Mouse (Mus musculus) heart, embryonic 12.5 days (tissue): ENCODE data around the gene Tns3. TPM values are rescaled to one million over a fixed set of nuclear protein-coding genes. Genes with fewer than 3 reads are reported as not detected.

Source experiments
- ATAC-seq: fragments of 200-750 bp; cut with Nextera tagmentation; 2 replicates; pipeline ENCODE4 v1.8.0; 2017; ENCODE audit warnings: moderate TSS enrichment, moderate library complexity; ENCODE audit not compliant: insufficient number of reproducible peaks, low FRiP score
- H3K27ac ChIP-seq: fragments of 300-500 bp; sonication (generic); 2 replicates; pipeline ENCODE4 v1.5.1; 2016; ENCODE audit warnings: mild to moderate bottlenecking, moderate library complexity; ENCODE audit not compliant: poor library complexity, severe bottlenecking
- H3K27me3 ChIP-seq: fragments of 300-500 bp; sonication (generic); replicated peaks from 2 replicates; pipeline ENCODE4 v1.6.1; 2016; ENCODE audit warnings: mild to moderate bottlenecking, moderate library complexity
- H3K36me3 ChIP-seq: fragments of 300-500 bp; sonication (generic); 2 replicates; pipeline ENCODE4 v1.6.1; 2016; ENCODE audit warnings: mild to moderate bottlenecking, moderate library complexity
- H3K4me1 ChIP-seq: fragments of 300-500 bp; sonication (generic); replicated peaks from 2 replicates; pipeline ENCODE4 v1.6.1; 2016; ENCODE audit warnings: mild to moderate bottlenecking
- H3K4me2 ChIP-seq: fragments of 300-500 bp; sonication (generic); 2 replicates; pipeline ENCODE4 v1.6.1; 2016; ENCODE audit warnings: mild to moderate bottlenecking, moderate library complexity
- H3K4me3 ChIP-seq: fragments of 300-500 bp; sonication (generic); 2 replicates; pipeline ENCODE4 v1.5.1; 2016; ENCODE audit warnings: mild to moderate bottlenecking
- H3K9ac ChIP-seq: fragments of 300-500 bp; sonication (generic); 2 replicates; pipeline ENCODE4 v1.6.1; 2016; ENCODE audit warnings: mild to moderate bottlenecking, moderate library complexity
- H3K9me3 ChIP-seq: fragments of 300-500 bp; sonication (generic); replicated peaks from 2 replicates; pipeline ENCODE4 v1.6.1; 2016; ENCODE audit warnings: mild to moderate bottlenecking, moderate library complexity
- WGBS: fragments of 180-500 bp; shearing (Covaris S2); methylation state at CpG from one replicate; pipeline ENCODE4 v1.1.7; 2016; 5-methylcytosine and 5-hydroxymethylcytosine counted together
- polyA plus RNA-seq: library from polyadenylated mRNA; unstranded; fragments of >200 nt; fragmentation: Nextera tagmentation; extraction: Ambion mirVana; gene quantifications from 2 replicates; pipeline ENCODE4 v1.2.1, GENCODE M21; 2016

Tns3 gene
- polyA plus RNA-seq, 1 experiment from 2014 or later: 16.7 TPM

DNA sequence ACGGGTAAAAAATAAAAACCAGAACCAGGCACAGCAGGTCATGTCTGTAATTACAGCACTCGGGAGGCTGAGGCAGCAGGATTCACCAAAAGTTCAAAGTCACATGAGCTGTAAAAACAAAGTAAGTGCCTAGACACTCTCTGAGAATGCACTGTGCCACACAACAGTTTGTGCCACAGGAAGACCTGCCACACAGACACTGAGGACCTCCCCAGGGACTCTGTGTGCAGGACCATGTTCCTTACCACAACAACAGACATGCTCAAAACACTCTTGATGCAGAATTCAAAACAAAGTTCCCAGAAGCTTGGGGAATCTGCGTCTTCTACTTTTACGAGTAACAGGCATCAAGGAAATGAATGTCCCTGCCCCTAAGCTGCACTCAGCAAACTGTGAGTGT, 3.4 kb downstream of the Tns3 start:
- H3K27me3 ChIP-seq: peaks cover 18% of the 10 kb centered on the region
- peaks cover 28% of the 10 kb centered on the region for H3K4me1 ChIP-seq
- H3K9ac ChIP-seq: no peak overlapping the region
- WGBS: 75% methylated on average over 4 of the region's 4 CpGs
- no peak for ATAC-seq
- H3K27ac ChIP-seq: no peak overlapping the region
- H3K4me2 ChIP-seq: no peak overlapping the region
- no peak overlapping the region for H3K4me3 ChIP-seq
- H3K9me3 ChIP-seq: 0 out of 2 replicates have a peak, but pooled peaks cover 8% of the 10 kb centered on the region
- H3K36me3 ChIP-seq: 0 out of 2 replicates have a peak, but pooled peaks cover 3% of the 10 kb centered on the region

GRCm38 (mm10) chr11:8659851-8660250, 4.5 kb downstream of the Tns3 start:
- Histone ChIP-seq H3K9ac (no peak overlapping the region), H3K4me1 (peaks cover 34% of the 10 kb centered on the region), H3K4me3 (no peak overlapping the region), H3K27me3 (peaks cover 7% of the 10 kb centered on the region), H3K27ac (no peak overlapping the region), H3K9me3 (0 out of 2 replicates have a peak, but pooled peaks cover 8% of the 10 kb centered on the region), H3K4me2 (peak overlapping the region; percentile 2; the same call in 1 of the 2 replicates), H3K36me3 (0 out of 2 replicates have a peak, but pooled peaks cover 3% of the 10 kb centered on the region)
- ATAC-seq: no peak
- WGBS: 23% methylated on average over 9 of the region's 9 CpGs

DNA sequence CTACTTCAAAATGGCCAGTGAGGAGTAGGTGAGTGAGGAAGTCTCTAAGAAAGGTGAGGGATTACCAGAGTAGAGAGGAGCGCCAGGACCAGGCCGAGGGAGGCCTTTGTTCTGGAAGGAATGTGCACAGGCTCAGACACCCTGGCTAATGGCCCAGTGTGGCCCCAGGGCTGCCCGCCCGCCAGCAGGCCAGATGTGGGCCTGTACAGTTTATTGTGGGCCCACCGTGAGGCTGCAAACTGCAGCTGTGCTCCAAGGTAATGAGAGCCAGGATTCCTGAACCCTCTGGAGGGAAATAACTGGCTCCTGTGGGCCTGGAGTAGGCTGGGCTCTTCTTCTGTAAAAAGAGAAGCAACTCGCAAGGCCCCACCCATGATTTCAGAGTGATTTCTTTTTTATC, 5.3 kb downstream of the Tns3 start:
- 67% methylated on average over 6 of the region's 6 CpGs for WGBS

DNA sequence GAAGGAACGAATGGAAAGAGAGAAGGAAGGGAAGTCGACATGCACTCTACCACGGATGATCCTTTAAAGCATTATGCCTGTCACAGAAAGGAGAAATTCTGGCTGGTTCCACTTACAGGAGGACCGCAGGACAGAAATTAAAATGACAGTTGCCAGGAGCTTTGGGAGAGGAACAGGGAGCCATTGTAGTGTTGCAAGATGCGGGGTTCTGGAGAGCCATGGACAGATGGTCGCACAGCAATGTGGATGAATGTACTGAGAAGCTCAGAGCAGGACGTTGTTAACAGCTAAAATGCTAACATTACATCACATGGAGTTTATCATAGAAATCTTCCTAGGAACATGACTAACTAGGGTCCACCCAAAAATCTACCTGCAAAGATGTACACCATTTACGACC, 6.8 kb downstream of the Tns3 start:
- no peak for ATAC-seq
- Histone ChIP-seq H3K27me3 (0 out of 2 replicates have a peak, but pooled peaks cover 4% of the 10 kb centered on the region), H3K4me1 (peaks cover 45% of the 10 kb centered on the region), H3K4me3 (no peak overlapping the region), H3K4me2 (no peak overlapping the region), H3K27ac (no peak overlapping the region), H3K9ac (no peak overlapping the region), H3K36me3 (0 out of 2 replicates have a peak, but pooled peaks cover 3% of the 10 kb centered on the region), H3K9me3 (0 out of 2 replicates have a peak, but pooled peaks cover 8% of the 10 kb centered on the region)
- 82% methylated on average over 8 of the region's 8 CpGs for WGBS

More for the DNA sequence above, 5.3 kb downstream of the Tns3 start:
- Histone ChIP-seq H3K4me2 (no peak overlapping the region), H3K4me1 (peaks cover 35% of the 10 kb centered on the region), H3K9ac (no peak overlapping the region), H3K4me3 (no peak overlapping the region), H3K36me3 (0 out of 2 replicates have a peak, but pooled peaks cover 3% of the 10 kb centered on the region), H3K27ac (no peak overlapping the region), H3K27me3 (0 out of 2 replicates have a peak, but pooled peaks cover 4% of the 10 kb centered on the region), H3K9me3 (0 out of 2 replicates have a peak, but pooled peaks cover 8% of the 10 kb centered on the region)
- ATAC-seq: no peak

- Histone ChIP-seq H3K4me3 (no peak overlapping the region), H3K4me2 (no peak overlapping the region), H3K27me3 (0 out of 2 replicates have a peak, but pooled peaks cover 2% of the 10 kb centered on the region), H3K27ac (no peak overlapping the region), H3K4me1 (peaks cover 52% of the 10 kb centered on the region), H3K36me3 (0 out of 2 replicates have a peak, but pooled peaks cover 3% of the 10 kb centered on the region), H3K9me3 (0 out of 2 replicates have a peak, but pooled peaks cover 8% of the 10 kb centered on the region), H3K9ac (no peak overlapping the region)
- no peak for ATAC-seq
- WGBS: 79% methylated on average over 12 of the region's 12 CpGs
Measured at GRCm38 (mm10) chr11:8656448-8657393, 7.6 kb downstream of the Tns3 start.

DNA sequence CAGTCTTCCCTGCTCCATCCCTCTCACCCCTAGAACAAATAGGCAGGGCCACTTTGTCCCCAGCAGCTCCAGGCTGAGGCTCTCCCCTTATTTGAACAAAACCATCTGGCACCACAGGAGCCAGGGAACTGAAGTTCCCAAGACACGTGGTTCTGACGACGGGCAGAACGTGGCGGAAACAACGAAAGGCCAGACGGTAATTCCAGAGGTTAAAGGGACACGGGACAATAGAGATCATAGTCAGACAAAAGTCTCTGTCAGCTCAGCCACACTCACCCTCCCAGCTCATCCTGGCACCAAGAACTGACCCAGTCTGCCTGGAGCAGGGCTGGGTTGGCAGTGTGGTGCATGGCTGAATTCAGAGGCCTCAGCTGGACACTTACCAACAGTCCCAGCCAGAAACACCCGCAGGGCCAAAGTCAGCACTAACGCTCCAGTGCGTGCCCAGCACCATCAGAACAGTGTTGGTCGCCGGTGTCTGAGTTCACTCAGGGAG, 10.5 kb downstream of the Tns3 start:
- H3K27ac ChIP-seq: peak overlapping the region; percentile 63; the same call in 1 of the 2 replicates
- ATAC-seq: no peak
- 60% methylated on average over 13 of the region's 13 CpGs for WGBS

GRCm38 (mm10) chr11:8652792-8653645, 11.3 kb downstream of the Tns3 start:
- 47% methylated on average over 10 of the region's 10 CpGs for WGBS
- Histone ChIP-seq H3K27me3 (no peaks in the 10 kb centered on the region), H3K36me3 (no peaks in the 10 kb centered on the region), H3K4me3 (no peak overlapping the region), H3K9ac (no peak overlapping the region), H3K4me1 (peaks cover 63% of the 10 kb centered on the region), H3K4me2 (0 out of 2 replicates have a peak overlapping the region, but pooled peaks have one; percentile 16), H3K9me3 (0 out of 2 replicates have a peak, but pooled peaks cover 2% of the 10 kb centered on the region), H3K27ac (peak overlapping the region; percentile 63; the same call in 1 of the 2 replicates)
- no peak for ATAC-seq

More for the DNA sequence above, 10.5 kb downstream of the Tns3 start:
- no peak overlapping the region for H3K4me3 ChIP-seq
- H3K4me2 ChIP-seq: no peak overlapping the region
- no peak overlapping the region for H3K9ac ChIP-seq
- peaks cover 57% of the 10 kb centered on the region for H3K4me1 ChIP-seq
- 0 out of 2 replicates have a peak, but pooled peaks cover 8% of the 10 kb centered on the region for H3K9me3 ChIP-seq
- H3K36me3 ChIP-seq: no peaks in the 10 kb centered on the region
- no peaks in the 10 kb centered on the region for H3K27me3 ChIP-seq

- no peaks in the 10 kb centered on the region for H3K9me3 ChIP-seq
- WGBS: 80% methylated on average over 10 of the region's 10 CpGs
- ATAC-seq: no peak
- H3K9ac ChIP-seq: no peak overlapping the region
- no peak overlapping the region for H3K4me3 ChIP-seq
- H3K27ac ChIP-seq: peak overlapping the region; percentile 30; the same call in 1 of the 2 replicates
- no peak overlapping the region for H3K4me2 ChIP-seq
- no peaks in the 10 kb centered on the region for H3K27me3 ChIP-seq
- no peaks in the 10 kb centered on the region for H3K36me3 ChIP-seq
- peaks cover 68% of the 10 kb centered on the region for H3K4me1 ChIP-seq
Measured at GRCm38 (mm10) chr11:8652116-8652714, 12.1 kb downstream of the Tns3 start.

DNA sequence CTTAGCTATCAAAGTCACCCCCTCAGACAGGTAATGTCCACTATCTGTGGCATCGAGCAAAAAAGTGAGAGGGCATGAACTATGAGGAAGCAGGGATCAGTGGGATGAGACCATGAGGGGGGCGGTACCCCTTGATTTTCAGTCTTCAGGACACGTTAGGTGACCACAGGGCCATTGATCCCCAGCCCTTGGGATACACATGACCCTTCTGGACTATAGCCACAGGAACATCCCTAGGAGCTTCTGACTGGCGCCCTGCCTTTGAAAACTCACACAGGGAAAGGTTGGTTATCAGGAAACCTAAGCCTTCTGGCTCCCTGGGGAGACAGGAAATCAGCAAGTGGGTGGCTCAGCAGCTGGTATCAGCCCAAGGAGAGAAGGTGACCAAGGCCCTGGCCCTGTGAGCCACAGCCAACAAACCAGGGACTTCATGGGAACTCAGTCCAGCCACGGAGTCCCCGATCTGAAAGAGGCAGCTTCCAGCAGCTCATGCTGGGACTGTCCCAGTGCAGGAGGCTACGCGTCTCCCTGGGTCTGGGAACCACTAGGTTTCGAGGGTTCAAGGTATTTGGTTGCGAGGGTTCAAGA, 12.8 kb downstream of the Tns3 start:
- WGBS: 77% methylated on average over 10 of the region's 10 CpGs

DNA sequence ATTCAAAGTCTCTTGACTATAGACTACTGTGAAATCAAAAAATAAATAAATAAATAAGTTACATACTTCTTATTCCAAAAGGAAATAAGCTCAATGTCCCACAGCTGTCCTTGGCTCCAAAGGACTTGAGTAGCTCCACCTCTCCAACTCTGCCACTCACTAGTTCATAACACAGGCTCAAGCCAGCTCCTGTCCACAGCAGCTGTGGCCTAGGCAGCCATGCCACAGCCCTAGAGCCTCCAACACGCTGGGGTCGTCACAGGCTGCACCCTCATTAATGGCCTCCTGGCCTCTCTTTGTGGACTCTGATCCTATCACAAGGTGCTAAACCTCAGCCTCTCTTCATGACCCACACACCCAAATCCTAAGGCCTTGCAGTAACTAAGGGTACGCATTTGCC, 18.7 kb downstream of the Tns3 start:
- ATAC-seq: no peak
- no peak overlapping the region for H3K4me3 ChIP-seq
- H3K27ac ChIP-seq: no peak overlapping the region; the same call in 1 of the 2 replicates
- WGBS: 81% methylated on average over 3 of the region's 3 CpGs
- H3K36me3 ChIP-seq: no peaks in the 10 kb centered on the region
- peaks cover 42% of the 10 kb centered on the region for H3K4me1 ChIP-seq
- H3K9ac ChIP-seq: no peak overlapping the region
- H3K27me3 ChIP-seq: no peaks in the 10 kb centered on the region
- H3K9me3 ChIP-seq: no peaks in the 10 kb centered on the region
- H3K4me2 ChIP-seq: no peak overlapping the region

More for the DNA sequence above, 12.8 kb downstream of the Tns3 start:
- Histone ChIP-seq H3K27me3 (no peaks in the 10 kb centered on the region), H3K9ac (no peak overlapping the region), H3K4me1 (peaks cover 68% of the 10 kb centered on the region), H3K4me3 (no peak overlapping the region), H3K9me3 (no peaks in the 10 kb centered on the region), H3K4me2 (no peak overlapping the region), H3K27ac (no peak overlapping the region), H3K36me3 (no peaks in the 10 kb centered on the region)
- ATAC-seq: no peak
